9 mouse cellular contexts compared by ENCODE assay signal in the genomic region with DNA sequence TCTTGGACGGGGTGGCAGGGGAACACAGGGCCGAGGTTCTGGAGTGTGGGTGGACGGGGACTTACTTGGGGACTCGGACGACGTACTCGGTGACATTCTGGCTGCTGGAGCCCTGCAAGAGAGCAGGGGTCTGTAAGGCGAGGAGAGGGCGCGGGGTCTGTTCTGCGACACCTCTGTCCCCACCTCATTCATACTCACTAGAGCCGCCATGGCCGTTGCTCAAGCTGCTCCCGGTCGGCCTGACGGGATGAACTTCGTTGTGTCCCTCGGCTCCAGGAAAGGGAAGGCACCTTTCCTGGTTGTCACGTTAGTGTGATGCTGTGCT. TPM values are rescaled to one million over a fixed set of nuclear protein-coding genes. Genes with fewer than 3 reads are reported as not detected.
DNase-seq lines count a peak whose midpoint lies in the region; ATAC-seq and TF ChIP-seq lines count a peak whose summit lies in the region.
"Had no signal": no experiment of that assay in that cellular context is flagged by ENCODE, and none has a peak within 500 bp of the region (broad histone marks: within the 10 kb centered on the region; RNA-seq: fewer than 3 reads in every experiment).

No protein-coding gene starts in this region.

- TF ChIP-seq CTCF in testis, adult 2 months (IDR thresholded peaks at IDR 0.05; ENCODE audit: control insufficient read depth, insufficient read depth, insufficient replicate concordance, low read depth, low read length): no peak

- no peak for TF ChIP-seq POLR2A in testis, adult 2 months (IDR thresholded peaks at IDR 0.05; ENCODE audit: control insufficient read depth, low read depth, low read length)

- peak; percentile 51 for ATAC-seq in liver, embryonic 11.5 days (replicated peaks; ENCODE audit: low FRiP score)
- peak; percentile 42 for ATAC-seq in stomach, embryonic 16.5 days (ENCODE audit: insufficient read depth, low FRiP score)

- H3K9me3 ChIP-seq in liver, embryonic 11.5 days (ENCODE audit: control insufficient read depth, low read length): no peaks in the 10 kb centered on the region
- no peaks in the 10 kb centered on the region for H3K9me3 ChIP-seq in stomach, embryonic 16.5 days (replicated peaks; ENCODE audit: control insufficient read depth, low read length)

- H3K27me3 ChIP-seq in testis, adult 2 months (ENCODE audit: control insufficient read depth, insufficient read depth, low read length): no peaks in the 10 kb centered on the region
- H3K27me3 ChIP-seq in liver, embryonic 11.5 days (replicated peaks; ENCODE audit: control insufficient read depth, insufficient read depth, low read length): no peaks in the 10 kb centered on the region
- H3K27me3 ChIP-seq in stomach, embryonic 16.5 days (ENCODE audit: control insufficient read depth, insufficient read depth, low read length): no peaks in the 10 kb centered on the region

- under 1% methylated on average over 19 of the region's 19 CpGs for WGBS in liver, embryonic 11.5 days
- WGBS in stomach, embryonic 16.5 days: under 1% methylated on average over 19 of the region's 19 CpGs

- peak overlapping the region; percentile 90 for H3K4me2 ChIP-seq in liver, embryonic 11.5 days
- peak overlapping the region; percentile 91 for H3K4me2 ChIP-seq in stomach, embryonic 16.5 days (ENCODE audit: low read depth, low read length)

- H3K4me1 ChIP-seq in testis, adult 2 months (ENCODE audit: control insufficient read depth, insufficient read depth, low read length): peaks cover 5% of the 10 kb centered on the region
- H3K4me1 ChIP-seq in liver, embryonic 11.5 days (replicated peaks; ENCODE audit: control insufficient read depth, insufficient read depth, low read length): peaks cover 10% of the 10 kb centered on the region
- peaks cover 19% of the 10 kb centered on the region; the same call in 1 of the 2 replicates for H3K4me1 ChIP-seq in stomach, embryonic 16.5 days (ENCODE audit: control insufficient read depth, insufficient read depth, low read length)

- DNase-seq in adrenal gland, postnatal 14 days: peak; percentile 40
- no peak for DNase-seq in adrenal gland, adult 18-20 months (ENCODE audit: low spot score in 2 of 2)
- no peak for DNase-seq in testis, postnatal 14 days (ENCODE audit: low spot score)
- no peak for DNase-seq in liver, embryonic 11.5 days (ENCODE audit: low spot score)
- DNase-seq in adrenal gland, postnatal 25 days: no peak
- DNase-seq in frontal cortex, postnatal 25 days (ENCODE audit: low spot score in 2 of 2): no peak

- no peaks in the 10 kb centered on the region; the same call in 1 of the 2 replicates for H3K36me3 ChIP-seq in testis, adult 2 months (ENCODE audit: control insufficient read depth, insufficient read depth, low read length)
- H3K36me3 ChIP-seq in liver, embryonic 11.5 days (ENCODE audit: control insufficient read depth, insufficient read depth, low read length): peaks cover 22% of the 10 kb centered on the region; the same call in 1 of the 2 replicates
- H3K36me3 ChIP-seq in stomach, embryonic 16.5 days (ENCODE audit: control insufficient read depth, insufficient read depth, low read length): peaks cover 7% of the 10 kb centered on the region

- peak overlapping the region; percentile 97 for H3K27ac ChIP-seq in testis, adult 2 months (ENCODE audit: control insufficient read depth, insufficient read depth, low read depth, low read length)
- H3K27ac ChIP-seq in liver, embryonic 11.5 days (ENCODE audit: low read depth, low read length): peak overlapping the region; percentile 83
- peak overlapping the region; percentile 79 for H3K27ac ChIP-seq in stomach, embryonic 16.5 days (ENCODE audit: low read length)

- H3K4me3 ChIP-seq in testis, adult 2 months (ENCODE audit: control insufficient read depth, low read depth, low read length): peak overlapping the region; percentile 97
- peak overlapping the region; percentile 72 for H3K4me3 ChIP-seq in liver, embryonic 11.5 days (ENCODE audit: low read depth, low read length)
- H3K4me3 ChIP-seq in stomach, embryonic 16.5 days (replicated peaks; ENCODE audit: low read length): peak overlapping the region; percentile 82

- H3K9ac ChIP-seq in liver, embryonic 11.5 days (ENCODE audit: low read depth, low read length): peak overlapping the region; percentile 84
- H3K9ac ChIP-seq in stomach, embryonic 16.5 days (ENCODE audit: low read length): peak overlapping the region; percentile 87

RNA-seq across cellular contexts. Expression of gene Gtf2f1, which starts 0.2 kb away (rescaled TPM):
- 53.7 and 63.7 TPM in 2 replicates for total RNA-seq in adrenal gland, postnatal 14 days (2021)
- total RNA-seq in adrenal gland, adult 18-20 months (2021): 10 to 100 TPM; 56.4 to 72.1 TPM
- 175 and 195 TPM in 2 replicates for polyA plus RNA-seq in testis, adult 2 months (2012; rRNA removed)
- polyA plus RNA-seq in liver, embryonic 11.5 days (2014; fragmentation: Nextera tagmentation; extraction: Ambion mirVana): 99.0 and 106 TPM in 2 replicates
- polyA plus RNA-seq in stomach, embryonic 16.5 days (2015; fragmentation: Nextera tagmentation; extraction: Ambion mirVana): 58.0 and 63.2 TPM in 2 replicates
- 46.1 and 55.3 TPM in 2 replicates for total RNA-seq in adrenal gland, postnatal 25 days (2021)

RNA-seq across cellular contexts. Expression of gene Gm17949, which starts 0.4 kb away (rescaled TPM):
- not detected in 2 replicates for total RNA-seq in adrenal gland, postnatal 14 days (2021)
- total RNA-seq in adrenal gland, adult 18-20 months (2021): under 1 TPM in 1 of 2 experiments, not detected in 1; 0.26 TPM
- polyA plus RNA-seq in testis, adult 2 months (2012; rRNA removed): 19.7 and 21.3 TPM in 2 replicates
- 0.26 and 0.33 TPM in 2 replicates for polyA plus RNA-seq in liver, embryonic 11.5 days (2014; fragmentation: Nextera tagmentation; extraction: Ambion mirVana)
- polyA plus RNA-seq in stomach, embryonic 16.5 days (2015; fragmentation: Nextera tagmentation; extraction: Ambion mirVana): 0.67 and 0.90 TPM in 2 replicates
- total RNA-seq in adrenal gland, postnatal 25 days (2021): 0.64 TPM in 1 of 2 replicates, not detected in the other

RNA-seq across cellular contexts. Expression of gene Pspn, which starts 11.1 kb away (rescaled TPM):
- total RNA-seq in adrenal gland, postnatal 14 days (2021): 1.1 TPM in 1 of 2 replicates, not detected in the other
- 1 to 10 TPM in 1 of 2 experiments, not detected in 1; 1.3 TPM for total RNA-seq in adrenal gland, adult 18-20 months (2021)
- polyA plus RNA-seq in testis, adult 2 months (2012; rRNA removed): not detected in 2 replicates
- polyA plus RNA-seq in liver, embryonic 11.5 days (2014; fragmentation: Nextera tagmentation; extraction: Ambion mirVana): 0.44 TPM in 1 of 2 replicates, not detected in the other
- polyA plus RNA-seq in stomach, embryonic 16.5 days (2015; fragmentation: Nextera tagmentation; extraction: Ambion mirVana): 0.56 TPM in 1 of 2 replicates, not detected in the other
- 0.76 and 2.3 TPM in 2 replicates for total RNA-seq in adrenal gland, postnatal 25 days (2021)
- polyA plus RNA-seq: gonadal fat pad, adult 2 months had no signal

RNA-seq across cellular contexts. Expression of gene Alkbh7, which starts 13.7 kb away (rescaled TPM):
- total RNA-seq in adrenal gland, postnatal 14 days (2021): 65.6 and 67.0 TPM in 2 replicates
- 10 to 100 TPM; 44.2 to 65.2 TPM for total RNA-seq in adrenal gland, adult 18-20 months (2021)
- polyA plus RNA-seq in testis, adult 2 months (2012; rRNA removed): 30.2 and 35.7 TPM in 2 replicates
- polyA plus RNA-seq in liver, embryonic 11.5 days (2014; fragmentation: Nextera tagmentation; extraction: Ambion mirVana): 36.3 and 39.9 TPM in 2 replicates
- polyA plus RNA-seq in stomach, embryonic 16.5 days (2015; fragmentation: Nextera tagmentation; extraction: Ambion mirVana): 31.1 and 35.7 TPM in 2 replicates
- 67.3 and 95.1 TPM in 2 replicates for total RNA-seq in adrenal gland, postnatal 25 days (2021)

RNA-seq across cellular contexts. Expression of gene Khsrp, which starts 20.4 kb away (rescaled TPM):
- total RNA-seq in adrenal gland, postnatal 14 days (2021): 90.2 and 99.9 TPM in 2 replicates
- total RNA-seq in adrenal gland, adult 18-20 months (2021): 10 to 100 TPM; 84.2 to 92.7 TPM
- 45.2 and 45.9 TPM in 2 replicates for polyA plus RNA-seq in testis, adult 2 months (2012; rRNA removed)
- 46.7 and 51.1 TPM in 2 replicates for polyA plus RNA-seq in liver, embryonic 11.5 days (2014; fragmentation: Nextera tagmentation; extraction: Ambion mirVana)
- 18.6 and 20.1 TPM in 2 replicates for polyA plus RNA-seq in stomach, embryonic 16.5 days (2015; fragmentation: Nextera tagmentation; extraction: Ambion mirVana)
- total RNA-seq in adrenal gland, postnatal 25 days (2021): 94.9 and 115 TPM in 2 replicates
